Mouse (Mus musculus): Measurements from ENCODE around the gene Zfp202.

Gene Zfp202

GRCm38 (mm10) chr9:40239749-40240148, 47.6 kb downstream of the Zfp202 start:
- intact Hi-C loops (cut with DNase I) = loop anchor here (5.0 kb wide), 1 partner anchor 43 kb away; no protein-coding TSS in a partner anchor

DNA sequence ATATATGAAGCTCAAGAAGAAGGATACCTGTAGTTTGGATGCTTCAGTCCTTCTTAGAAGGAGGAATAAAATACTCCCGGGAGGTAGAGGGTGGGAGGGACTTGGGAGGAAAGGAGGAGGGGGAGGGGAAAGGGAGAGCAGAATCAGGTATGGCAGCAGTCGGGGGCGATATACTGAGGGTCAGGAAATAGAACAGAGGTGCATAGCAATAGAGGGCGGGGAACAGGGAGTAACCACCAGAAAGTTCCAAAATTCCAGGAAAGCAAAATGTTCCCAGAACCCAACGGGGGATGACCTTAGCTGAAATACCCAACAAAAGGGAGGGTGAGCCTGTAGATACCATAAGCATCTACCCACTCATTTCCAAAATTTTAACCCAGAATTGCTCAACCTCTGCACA, 48.2 kb downstream of the Zfp202 start:
- intact Hi-C loops (cut with DNase I) = loop anchor here (5.0 kb wide), 1 partner anchor 42 kb away; no protein-coding TSS in a partner anchor

- intact Hi-C loops (cut with DNase I) = loop anchor here (5.0 kb wide), 1 partner anchor 41 kb away; no protein-coding TSS in a partner anchor
Observed at GRCm38 (mm10) chr9:40241223-40241801, 49.2 kb downstream of the Zfp202 start.

DNA sequence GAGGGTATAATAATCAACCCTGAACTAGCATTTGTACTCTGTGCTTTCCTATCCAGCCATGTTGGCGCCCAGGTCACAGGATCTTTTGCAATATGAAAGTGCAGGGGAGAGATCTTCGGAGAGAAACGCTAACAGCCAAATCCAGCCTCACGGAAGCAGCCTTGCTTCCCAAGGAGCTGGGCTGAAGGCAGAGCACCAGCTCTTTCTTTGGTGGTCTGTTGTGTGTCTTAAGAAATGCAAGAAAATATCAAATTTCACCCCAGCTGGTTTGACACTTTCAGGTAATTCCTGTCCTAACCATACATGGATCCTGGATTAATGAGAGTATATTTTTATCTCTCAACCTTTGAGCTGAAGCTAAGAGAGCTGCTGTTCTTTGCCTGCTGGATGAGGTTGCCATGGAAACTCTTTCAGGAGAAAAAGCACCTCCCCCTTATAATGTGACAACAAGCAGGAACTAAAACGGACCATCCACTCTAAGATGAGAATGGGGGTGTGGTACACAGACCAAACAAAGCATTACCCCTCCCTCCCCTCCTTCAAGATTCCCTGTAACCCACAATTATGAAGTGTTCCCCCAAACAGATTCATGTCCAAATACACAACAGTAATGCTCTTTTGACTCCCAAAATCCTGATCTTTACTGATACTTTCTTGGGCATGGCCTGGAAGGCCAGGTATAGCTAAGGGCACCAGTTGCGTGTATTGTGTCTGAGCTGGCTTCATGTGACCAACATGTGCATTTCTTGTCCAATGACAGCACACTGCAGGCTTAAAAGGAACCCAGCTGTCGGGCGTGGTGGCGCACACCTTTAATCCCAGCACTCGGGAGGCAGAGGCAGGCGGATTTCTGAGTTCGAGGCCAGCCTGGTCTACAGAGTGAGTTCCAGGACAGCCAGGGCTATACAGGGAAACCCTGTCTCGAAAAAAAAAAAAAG, 50.1 kb downstream of the Zfp202 start:
- intact Hi-C loops (cut with DNase I) = loop anchor here (5.0 kb wide), 1 partner anchor 40 kb away; no protein-coding TSS in a partner anchor

DNA sequence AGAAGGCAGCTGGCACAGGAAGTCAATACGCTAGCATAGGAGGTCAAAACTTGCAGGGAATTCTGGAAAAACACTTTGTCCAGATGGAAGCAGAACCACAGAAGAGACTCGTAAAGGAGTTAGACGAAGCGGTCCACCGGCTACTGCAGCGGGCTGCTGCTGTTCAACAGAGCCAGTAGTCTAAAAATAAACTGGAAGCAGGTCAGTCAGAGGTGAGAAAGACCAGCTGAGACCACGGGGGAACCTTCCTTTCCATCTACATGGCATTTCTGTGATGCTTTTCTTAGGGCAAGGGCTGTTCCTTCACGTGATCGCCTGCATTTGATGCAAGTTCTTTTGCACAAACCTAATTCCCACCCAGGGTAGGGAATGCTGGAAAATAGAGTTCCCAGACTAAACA, 53.4 kb downstream of the Zfp202 start:
- intact Hi-C loops (cut with DNase I) = no loop called here

- intact Hi-C loops (cut with DNase I) = no loop called here
Observed at GRCm38 (mm10) chr9:40245974-40246665, 54.0 kb downstream of the Zfp202 start.

DNA sequence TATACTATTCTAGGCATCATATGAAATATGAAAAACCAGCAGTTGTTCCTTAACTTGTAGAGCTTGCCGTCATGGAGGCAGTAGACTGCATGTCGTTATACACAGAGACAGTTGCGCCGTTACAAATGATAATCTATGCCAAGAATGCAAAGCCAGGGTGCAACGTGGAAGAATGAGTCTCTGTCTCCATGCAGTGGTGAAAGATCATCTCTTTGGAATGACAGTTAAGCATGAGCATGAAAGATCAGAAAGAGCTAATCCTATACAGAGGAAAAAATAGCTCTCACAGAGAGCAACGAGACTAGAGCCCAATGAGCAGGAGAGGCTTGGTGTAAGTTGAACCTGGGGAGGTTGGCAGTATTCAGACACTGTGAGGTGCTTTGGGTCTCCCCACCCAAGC, 54.6 kb downstream of the Zfp202 start:
- intact Hi-C loops (cut with DNase I) = no loop called here

GRCm38 (mm10) chr9:40249106-40249505, 57.0 kb downstream of the Zfp202 start:
- intact Hi-C loops (cut with DNase I) = no loop called here

- intact Hi-C loops (cut with DNase I) = no loop called here
Observed at GRCm38 (mm10) chr9:40252459-40252858, 60.3 kb downstream of the Zfp202 start.

Data from adrenal gland (tissue).